Mouse (Mus musculus): ENCODE measurements around the gene Fkbp9.
A peak's percentile ranks its signal among the peaks of the same experiment; 100 is the strongest.

DNA sequence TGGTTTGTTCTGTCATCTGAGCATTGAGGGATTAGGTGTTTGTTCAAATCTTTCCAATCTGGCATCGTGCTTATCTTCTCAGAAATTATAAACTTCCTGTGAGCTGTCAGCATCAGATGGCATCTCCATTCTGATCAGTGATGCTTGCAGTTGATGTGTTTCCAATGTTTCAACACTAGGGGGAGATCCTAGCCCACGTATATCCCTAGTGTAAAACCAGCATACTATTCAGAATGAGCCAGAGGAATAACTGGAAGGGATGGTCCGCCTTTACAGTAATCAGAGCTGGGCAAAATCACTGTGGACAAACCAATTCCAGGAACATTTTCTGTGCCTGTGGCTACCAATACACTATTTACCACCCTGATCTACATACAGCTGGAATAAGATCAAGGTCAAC lies 23.2 kb upstream of the Fkbp9 start:
- TF ChIP-seq CTCF (IDR thresholded peaks at IDR 0.05; ENCODE audit: low read depth) (peak; percentile 93), EP300 (optimal IDR thresholded peaks at IDR 0.05) (no peak)
